Mouse (Mus musculus) midbrain, postnatal 0 days (tissue): ENCODE data around the gene Slc35f4. TPM values are rescaled to one million over a fixed set of nuclear protein-coding genes. Genes with fewer than 3 reads are reported as not detected.

Experiments
- ATAC-seq: fragments of 200-750 bp; cut with Nextera tagmentation; 2 replicates; pipeline ENCODE4 v1.8.0; 2017; ENCODE audit warnings: moderate number of reproducible peaks, mild to moderate bottlenecking, moderate TSS enrichment, moderate library complexity; ENCODE audit not compliant: low FRiP score
- DNase-seq: peaks from one replicate; pipeline ENCODE4 v3.0.0-alpha.2; 2015; ENCODE audit warnings: low spot score
- H3K27ac ChIP-seq: fragments of 300-500 bp; sonication (generic); 2 replicates; pipeline ENCODE4 v1.5.1; 2014; ENCODE audit warnings: low read depth, mild to moderate bottlenecking, low read length, mixed read lengths
- H3K27me3 ChIP-seq: fragments of 300-500 bp; sonication (generic); 2 replicates; pipeline ENCODE4 v1.6.1; 2014; ENCODE audit warnings: low read length, control low read depth, mixed read lengths; ENCODE audit not compliant: insufficient read depth
- H3K36me3 ChIP-seq: fragments of 300-500 bp; sonication (generic); 2 replicates; pipeline ENCODE4 v1.6.1; 2014; ENCODE audit warnings: low read length, control low read depth, mixed read lengths; ENCODE audit not compliant: insufficient read depth
- H3K4me1 ChIP-seq: fragments of 300-500 bp; sonication (generic); 2 replicates; pipeline ENCODE4 v1.6.1; 2014; ENCODE audit warnings: mild to moderate bottlenecking, control low read depth, antibody characterized with exemption, low read length, mixed read lengths; ENCODE audit not compliant: insufficient read depth
- H3K4me2 ChIP-seq: fragments of 300-500 bp; sonication (generic); 2 replicates; pipeline ENCODE4 v1.6.1; 2014; ENCODE audit warnings: low read depth, mild to moderate bottlenecking, low read length, mixed read lengths; ENCODE audit not compliant: poor library complexity, severe bottlenecking
- H3K4me3 ChIP-seq: fragments of 300-500 bp; sonication (generic); 2 replicates; pipeline ENCODE4 v1.5.1; 2014; ENCODE audit warnings: low read depth, mild to moderate bottlenecking, low read length, moderate library complexity
- H3K9ac ChIP-seq: fragments of 300-500 bp; sonication (generic); replicated peaks from 2 replicates; pipeline ENCODE4 v1.6.1; 2014; ENCODE audit warnings: mild to moderate bottlenecking, low read length, moderate library complexity, mixed read lengths; ENCODE audit not compliant: poor library complexity, severe bottlenecking
- H3K9me3 ChIP-seq: fragments of 300-500 bp; sonication (generic); 2 replicates; pipeline ENCODE4 v1.6.1; 2016; ENCODE audit warnings: low read length, control low read depth
- CTCF ChIP-seq: IDR thresholded peaks from 2 replicates; pipeline ENCODE4 v1.5.1; 2016; ENCODE audit warnings: antibody characterized with exemption, mild to moderate bottlenecking
- WGBS: fragments of 180-500 bp; shearing (Covaris S2); extraction: QIAGEN DNeasy Blood & Tissue Kit; methylation state at CpG from one replicate; pipeline ENCODE4 v1.1.7; 2014; 5-methylcytosine and 5-hydroxymethylcytosine counted together
- polyA plus RNA-seq: library from polyadenylated mRNA; unstranded; fragments of >200 nt; fragmentation: Nextera tagmentation; extraction: Ambion mirVana; gene quantifications from 2 replicates; pipeline ENCODE4 v1.2.1, GENCODE M21; 2015
- total RNA-seq: library from RNA; depleted of rRNA; stranded (reverse); fragments of >200 nt; gene quantifications from 2 replicates; pipeline ENCODE4 v1.2.3, GENCODE M21; 2014

Gene Slc35f4
- total and polyA plus RNA-seq, 2 experiments from 2014 or later = 25.6 to 26.1 TPM

- no peak for DNase-seq
- 84% methylated on average over 9 of the region's 9 CpGs for WGBS
- Histone ChIP-seq H3K36me3 (no peaks in the 10 kb centered on the region), H3K27ac (no peak overlapping the region), H3K4me3 (no peak overlapping the region), H3K9ac (no peak overlapping the region), H3K4me2 (no peak overlapping the region), H3K27me3 (no peaks in the 10 kb centered on the region), H3K4me1 (0 out of 2 replicates have a peak, but pooled peaks cover 4% of the 10 kb centered on the region), H3K9me3 (no peaks in the 10 kb centered on the region)
- no peak for ATAC-seq
- no peak for TF ChIP-seq CTCF
Measured at GRCm38 (mm10) chr14:49305534-49306409, 220.1 kb downstream of the Slc35f4 start.

- Histone ChIP-seq H3K4me2 (no peak overlapping the region), H3K9ac (no peak overlapping the region), H3K36me3 (no peaks in the 10 kb centered on the region), H3K4me1 (0 out of 2 replicates have a peak, but pooled peaks cover 4% of the 10 kb centered on the region), H3K27me3 (no peaks in the 10 kb centered on the region), H3K27ac (no peak overlapping the region), H3K9me3 (no peaks in the 10 kb centered on the region), H3K4me3 (no peak overlapping the region)
- DNase-seq (peak; percentile 61), ATAC-seq (peak; percentile 58)
- 28% methylated on average over 2 of the region's 2 CpGs for WGBS
- TF ChIP-seq CTCF = no peak
Measured at GRCm38 (mm10) chr14:49302271-49302857, 223.5 kb downstream of the Slc35f4 start.

GRCm38 (mm10) chr14:49300981-49301619 is 224.7 kb downstream of the Slc35f4 start:
- no peak for ATAC-seq
- TF ChIP-seq CTCF = no peak
- H3K27me3 ChIP-seq = no peaks in the 10 kb centered on the region
- H3K9me3 ChIP-seq = no peaks in the 10 kb centered on the region
- 0 out of 2 replicates have a peak, but pooled peaks cover 1% of the 10 kb centered on the region for H3K4me1 ChIP-seq
- no peak overlapping the region for H3K4me2 ChIP-seq
- no peaks in the 10 kb centered on the region for H3K36me3 ChIP-seq
- 38% methylated on average over 8 of the region's 8 CpGs for WGBS
- no peak for DNase-seq
- H3K27ac ChIP-seq = no peak overlapping the region
- H3K4me3 ChIP-seq = no peak overlapping the region
- no peak overlapping the region for H3K9ac ChIP-seq

- DNase-seq = no peak
- H3K9ac ChIP-seq = no peak overlapping the region
- ATAC-seq = no peak
- TF ChIP-seq CTCF = no peak
- no peak overlapping the region for H3K4me2 ChIP-seq
- H3K9me3 ChIP-seq = no peaks in the 10 kb centered on the region
- H3K4me1 ChIP-seq = no peaks in the 10 kb centered on the region
- no peaks in the 10 kb centered on the region for H3K36me3 ChIP-seq
- no peak overlapping the region for H3K27ac ChIP-seq
- H3K4me3 ChIP-seq = no peak overlapping the region
- 51% methylated on average over 8 of the region's 8 CpGs for WGBS
- no peaks in the 10 kb centered on the region for H3K27me3 ChIP-seq
Measured at GRCm38 (mm10) chr14:49300326-49300725, 225.5 kb downstream of the Slc35f4 start.

- Histone ChIP-seq H3K4me1 (no peaks in the 10 kb centered on the region; the same call in 1 of the 2 replicates), H3K36me3 (no peaks in the 10 kb centered on the region), H3K4me3 (no peak overlapping the region), H3K9me3 (no peaks in the 10 kb centered on the region), H3K27me3 (no peaks in the 10 kb centered on the region), H3K4me2 (no peak overlapping the region), H3K27ac (no peak overlapping the region), H3K9ac (no peak overlapping the region)
- 18% methylated on average over 4 of the region's 4 CpGs for WGBS
- no peak for TF ChIP-seq CTCF
- ATAC-seq = no peak
- DNase-seq = peak; percentile 76
Measured at GRCm38 (mm10) chr14:49293802-49294449, 231.9 kb downstream of the Slc35f4 start.
